Mouse (Mus musculus) hematopoietic stem cell, adult 5-6 weeks (primary cell): ENCODE results near the gene Isg20. TPM values are rescaled to one million over a fixed set of nuclear protein-coding genes. Genes with fewer than 3 reads are reported as not detected.

Experiments used
- ATAC-seq, 2 experiments: fragments of 125-278 bp in 1 of 2; replicated peaks in 1 of 2; 2 replicates each; pipeline ENCODE4 v1.8.0; 2016 to 2017; ENCODE audit warnings: inconsistent platforms in 2 of 2, mild to moderate bottlenecking in 2 of 2, moderate number of reproducible peaks in 2 of 2, low read depth in 1 of 2, moderate TSS enrichment in 1 of 2; ENCODE audit not compliant: low FRiP score in 2 of 2, poor library complexity in 2 of 2, severe bottlenecking in 2 of 2, insufficient read depth in 1 of 2, low TSS enrichment in 1 of 2
- total RNA-seq: library from RNA; stranded (forward); fragments of 172-1452, 232-1000 nt; gene quantifications from 2 replicates; pipeline ENCODE4 v1.2.3, GENCODE M21; 2017

The Isg20 gene
- total RNA-seq, 1 experiment from 2014 or later, result 28.4 TPM

- ATAC-seq, result no peak
These were observed 12.5 kb downstream of the Isg20 start for GRCm38 (mm10) chr7:78925680-78926079.

GRCm38 (mm10) chr7:78926156-78926555, 12.9 kb downstream of the Isg20 start:
- no peak for ATAC-seq

GRCm38 (mm10) chr7:78927266-78927665, 14.0 kb downstream of the Isg20 start:
- ATAC-seq, result no peak

- no peak for ATAC-seq
These were observed 25.9 kb downstream of the Isg20 start for GRCm38 (mm10) chr7:78938957-78939602.

GRCm38 (mm10) chr7:78940971-78941370, 27.7 kb downstream of the Isg20 start:
- ATAC-seq, result peak; percentile 17 to 36; a peak in 2 of 4 replicates

- ATAC-seq, result no peak
These were observed 29.3 kb downstream of the Isg20 start for GRCm38 (mm10) chr7:78942544-78942943.

- ATAC-seq, result no peak
These were observed 40.8 kb downstream of the Isg20 start for GRCm38 (mm10) chr7:78953886-78954572.

GRCm38 (mm10) chr7:78954619-78955018, 41.4 kb downstream of the Isg20 start:
- no peak for ATAC-seq

- no peak for ATAC-seq
These were observed 41.9 kb downstream of the Isg20 start for GRCm38 (mm10) chr7:78955086-78955485.

GRCm38 (mm10) chr7:78958499-78959073, 45.4 kb downstream of the Isg20 start:
- no peak for ATAC-seq

- ATAC-seq, result no peak
These were observed 50.7 kb downstream of the Isg20 start for GRCm38 (mm10) chr7:78963891-78964290.

Other genes starting within 250 kb of the Isg20 start
- not detected in 2 replicates for gene Ntrk3, start 175.4 kb upstream of the Isg20 start, total RNA-seq
- 25.7 and 47.2 TPM in 2 replicates for gene Mrps11, start 130.3 kb upstream of the Isg20 start, total RNA-seq
- gene Mrpl46, start 129.9 kb upstream of the Isg20 start, total RNA-seq, result 42.5 and 53.4 TPM in 2 replicates
- gene Det1, start 66.2 kb upstream of the Isg20 start, total RNA-seq, result 18.8 and 22.1 TPM in 2 replicates
- 29.8 and 33.3 TPM in 2 replicates for gene Aen, start 17.6 kb upstream of the Isg20 start, total RNA-seq
- gene Acan, start 140.1 kb downstream of the Isg20 start, total RNA-seq, result not detected in 2 replicates
- not detected in 2 replicates for gene Hapln3, start 217.6 kb downstream of the Isg20 start, total RNA-seq
- 30.7 and 36.0 TPM in 2 replicates for gene Mfge8, start 235.6 kb downstream of the Isg20 start, total RNA-seq